Mouse (Mus musculus) Muller cell, postnatal 12 days (primary cell): ENCODE data around the gene Rmdn3.

ENCODE experiments used
- DNase-seq: peaks from one replicate; pipeline ENCODE4 v3.0.0-alpha.2; 2015; ENCODE audit errors: inconsistent ontology term

The Rmdn3 gene

DNA sequence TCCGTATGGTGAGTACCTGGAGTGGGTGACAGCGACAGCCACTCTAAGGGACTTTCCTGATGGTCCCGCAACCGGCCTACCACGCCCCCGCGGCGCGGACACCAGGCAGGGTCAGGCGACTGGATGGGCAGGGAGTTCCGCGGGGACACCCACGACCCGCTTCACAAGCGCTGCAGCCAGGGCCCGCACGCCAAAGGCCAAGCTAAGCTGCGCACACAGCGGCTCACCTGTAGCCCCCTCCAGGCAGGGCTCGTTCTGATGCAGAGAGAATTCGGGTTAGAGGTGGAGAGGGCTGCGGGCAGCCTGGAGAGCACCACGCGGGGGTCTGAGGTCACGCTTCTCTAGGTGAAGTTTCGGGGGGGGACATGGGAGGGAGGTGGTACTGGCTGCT is 11.0 kb upstream of the Rmdn3 start:
- no peak for DNase-seq

DNA sequence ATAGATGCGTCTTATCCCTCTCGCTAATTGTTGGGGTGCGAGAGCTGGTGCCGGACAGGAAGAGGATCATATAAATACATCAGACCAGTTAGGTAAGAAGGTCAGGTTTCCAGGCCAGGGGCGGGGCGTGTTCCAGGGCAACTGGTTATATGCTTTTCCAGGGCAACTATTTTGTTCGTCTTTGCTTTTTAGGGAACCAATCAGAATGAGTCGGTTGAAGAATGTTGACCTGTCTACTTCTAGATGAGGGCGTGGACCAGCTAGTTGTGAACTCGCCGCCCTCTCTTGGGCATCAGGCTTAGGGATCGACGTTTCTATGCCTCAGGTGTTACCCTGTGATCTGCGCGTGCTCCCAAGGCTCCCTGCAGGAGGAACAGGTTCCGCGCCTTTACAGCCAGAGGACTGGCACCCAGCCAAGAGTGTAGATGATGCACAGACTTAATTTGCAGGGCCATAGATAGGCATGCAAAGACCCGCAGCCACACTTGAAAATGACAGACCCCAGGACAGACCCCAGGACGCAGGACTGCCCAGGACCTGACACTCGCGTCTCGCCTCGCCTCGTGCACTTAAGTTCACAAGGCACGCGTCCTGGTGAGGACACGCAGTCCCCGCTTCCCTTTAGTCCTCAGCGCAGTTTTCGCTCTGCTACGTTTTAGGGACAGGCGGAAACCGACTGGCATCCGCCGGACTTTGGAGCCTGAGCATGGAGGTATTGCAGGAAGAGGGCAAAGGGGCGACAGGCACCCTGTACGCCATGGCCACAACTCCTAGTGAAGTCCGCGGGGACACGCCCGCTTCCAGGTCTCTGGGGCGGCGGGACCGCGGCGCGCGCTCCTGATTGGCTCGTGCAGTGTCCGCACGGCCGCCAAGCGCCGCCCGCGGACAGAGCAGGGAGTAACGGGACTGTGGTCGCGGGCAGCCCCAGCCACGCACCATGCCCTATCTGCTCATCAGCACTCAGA is 10.3 kb upstream of the Rmdn3 start, which contains the start of gene Gchfr:
Gene Gchfr (plus strand): TSS at position 873 of the 965 bp plus-strand sequence.
- DNase-seq: peak; percentile 84

DNA sequence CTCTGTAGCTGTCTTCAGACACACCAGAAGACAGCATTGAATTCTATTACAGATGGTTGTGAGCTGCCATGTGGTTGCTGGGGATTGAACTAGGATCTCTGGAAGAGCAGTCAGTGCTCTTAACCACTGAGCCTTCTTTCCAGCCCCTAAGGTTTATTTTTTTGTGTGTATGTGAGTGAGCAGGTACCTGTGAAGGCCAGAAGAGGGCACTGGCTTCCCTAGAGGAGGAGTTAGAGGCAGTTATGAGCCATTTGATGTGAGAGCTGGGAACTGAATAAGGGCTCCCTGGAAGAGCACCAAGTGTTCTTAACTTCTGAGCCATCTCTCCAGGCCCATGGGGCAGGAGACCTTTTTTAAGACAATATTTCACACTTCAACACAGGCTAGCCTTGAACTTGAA is 8.6 kb upstream of the Rmdn3 start:
- DNase-seq: no peak

DNA sequence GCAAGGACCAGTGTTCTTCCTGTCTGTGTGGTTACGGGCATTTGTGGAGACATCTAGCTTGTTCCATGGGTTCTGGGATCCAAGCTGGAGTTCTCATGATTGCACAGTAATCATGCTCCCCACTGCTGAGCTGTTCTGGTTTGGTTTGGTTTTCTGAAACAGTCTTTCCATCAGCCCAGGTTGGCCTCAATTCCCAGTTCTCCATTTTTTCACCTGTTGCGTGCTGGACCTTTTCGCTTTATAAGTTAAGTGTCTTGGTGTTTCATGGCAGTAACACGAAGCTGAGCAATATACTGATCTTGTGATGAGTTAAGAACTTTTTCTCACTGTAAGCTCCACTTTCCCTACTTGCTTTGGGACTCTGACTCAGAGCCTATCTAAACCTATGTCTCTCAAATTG is 7.2 kb upstream of the Rmdn3 start:
- DNase-seq: no peak

DNA sequence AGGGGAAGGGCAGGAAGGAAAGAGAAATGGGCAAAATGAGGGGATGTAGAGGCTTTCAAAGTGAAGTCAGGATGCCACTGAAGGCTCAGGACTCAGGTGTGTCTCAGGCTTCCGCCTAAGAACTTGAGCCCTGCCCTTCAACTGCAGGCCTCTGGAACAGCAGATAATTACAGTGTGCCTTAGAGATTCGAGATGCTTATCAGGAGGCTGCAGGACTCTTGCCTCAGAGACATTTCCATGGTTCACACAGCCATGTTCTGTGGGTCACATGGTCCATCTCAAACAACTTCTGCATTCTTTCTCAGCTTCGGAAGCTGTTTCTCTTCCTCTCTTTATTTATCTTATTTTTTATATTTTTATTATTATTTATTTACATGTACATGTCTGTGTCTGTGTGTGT is 6.3 kb upstream of the Rmdn3 start:
- DNase-seq: no peak

DNA sequence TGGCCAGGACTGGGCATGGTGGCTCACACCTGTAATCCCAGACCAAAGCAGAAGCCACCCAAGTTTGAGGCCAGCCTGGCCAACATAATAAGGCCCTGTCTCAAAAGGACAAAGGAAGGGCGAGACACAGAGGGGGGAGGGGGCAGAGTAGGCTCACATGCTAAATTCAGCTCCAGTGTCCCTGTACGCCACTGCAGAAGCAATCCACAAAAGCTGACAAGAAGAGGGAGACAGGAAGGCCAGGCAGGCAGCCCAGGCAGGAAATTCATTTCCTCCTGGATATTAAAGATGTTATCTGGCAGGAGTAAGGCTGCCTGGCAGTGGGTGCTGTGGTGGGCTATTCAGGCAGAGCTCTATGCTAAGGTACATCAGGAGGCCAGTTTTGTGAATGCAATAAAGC is 4.4 kb upstream of the Rmdn3 start:
- DNase-seq: no peak

DNA sequence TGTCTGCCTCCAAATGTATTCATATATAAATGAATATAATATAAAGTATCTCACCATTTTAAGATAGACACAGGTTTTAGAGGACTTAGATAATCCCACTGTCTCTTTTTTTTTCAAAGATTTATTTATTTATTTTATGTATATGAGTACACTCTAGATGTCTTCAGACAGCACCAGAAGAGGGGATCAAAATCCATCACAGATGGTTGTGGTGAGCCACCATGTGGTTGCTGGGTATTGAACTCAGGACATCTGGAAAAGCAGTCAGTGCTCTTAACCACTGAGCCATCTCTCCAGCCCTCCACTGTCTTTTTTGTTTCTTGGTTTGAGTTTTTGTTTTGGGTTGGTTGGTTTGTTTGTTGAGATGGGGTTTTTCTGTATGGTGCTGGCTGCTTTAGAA is 1.0 kb upstream of the Rmdn3 start:
- no peak for DNase-seq

DNA sequence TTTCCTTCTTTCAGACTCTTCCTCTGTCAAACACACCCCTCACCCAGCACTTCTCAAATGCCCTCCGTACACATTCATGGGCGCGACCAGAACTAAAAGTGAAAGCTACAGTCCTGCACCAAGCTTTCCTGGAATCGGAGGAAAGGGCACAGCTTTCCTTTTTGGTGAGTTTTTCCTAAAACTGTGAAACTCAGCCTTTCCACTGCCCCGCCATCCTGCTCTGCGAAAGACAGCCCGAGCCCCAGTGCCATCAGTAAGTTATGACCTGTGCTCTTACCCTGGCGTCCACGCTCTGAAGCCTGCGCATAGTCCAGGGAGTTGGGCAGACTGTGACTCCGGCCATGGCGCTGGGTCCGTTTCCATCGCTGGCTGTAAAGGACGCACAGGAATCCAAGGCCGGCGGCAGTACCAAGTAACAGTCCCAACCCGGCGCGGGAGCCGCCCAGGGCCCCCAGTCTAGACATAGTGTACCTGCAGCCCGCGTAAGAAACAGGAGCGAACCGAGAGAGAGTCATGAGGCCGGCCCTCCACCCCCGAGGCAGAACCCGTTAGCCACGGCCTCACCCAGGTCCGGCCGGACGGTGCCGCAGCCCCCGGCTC is 653 bp downstream of the Rmdn3 start:
- DNase-seq: no peak

DNA sequence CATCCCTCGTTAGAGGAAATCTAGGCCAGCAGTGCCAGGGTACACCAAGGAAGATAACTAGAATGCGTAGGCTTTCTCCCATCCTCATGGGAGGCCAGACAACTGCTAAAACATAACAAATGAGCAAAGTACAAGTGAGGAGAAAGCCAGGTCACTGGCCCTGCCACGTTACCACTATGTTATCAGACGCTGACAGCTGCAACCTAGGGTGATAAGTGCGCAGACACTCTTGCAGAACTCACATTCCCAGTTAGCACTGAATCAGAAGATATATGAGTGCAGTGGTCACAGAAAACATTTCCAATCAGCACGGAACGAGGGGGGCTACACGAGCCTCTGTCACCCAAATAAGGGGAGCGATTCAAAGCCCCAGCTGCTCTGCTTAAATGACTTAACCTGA is 1.4 kb downstream of the Rmdn3 start:
- no peak for DNase-seq

DNA sequence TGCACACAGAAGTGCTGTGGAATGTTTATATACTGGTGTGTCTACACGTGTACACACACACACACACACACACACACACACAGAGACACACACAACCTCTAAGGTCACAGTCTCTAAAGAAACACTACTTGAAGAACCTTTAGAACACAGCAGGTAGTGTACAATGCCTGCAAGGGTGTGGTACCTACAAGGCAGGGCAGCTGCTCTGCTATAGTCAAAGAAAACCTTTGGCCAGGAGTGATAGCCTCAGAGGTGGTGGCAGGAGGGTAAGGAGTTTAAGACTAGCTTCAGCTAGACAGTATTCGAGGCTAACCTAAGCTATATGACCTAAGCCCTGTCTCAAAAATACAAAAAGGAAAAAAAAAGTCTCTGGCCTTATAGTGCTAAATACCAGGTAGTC is 2.2 kb downstream of the Rmdn3 start:
- DNase-seq: no peak

DNA sequence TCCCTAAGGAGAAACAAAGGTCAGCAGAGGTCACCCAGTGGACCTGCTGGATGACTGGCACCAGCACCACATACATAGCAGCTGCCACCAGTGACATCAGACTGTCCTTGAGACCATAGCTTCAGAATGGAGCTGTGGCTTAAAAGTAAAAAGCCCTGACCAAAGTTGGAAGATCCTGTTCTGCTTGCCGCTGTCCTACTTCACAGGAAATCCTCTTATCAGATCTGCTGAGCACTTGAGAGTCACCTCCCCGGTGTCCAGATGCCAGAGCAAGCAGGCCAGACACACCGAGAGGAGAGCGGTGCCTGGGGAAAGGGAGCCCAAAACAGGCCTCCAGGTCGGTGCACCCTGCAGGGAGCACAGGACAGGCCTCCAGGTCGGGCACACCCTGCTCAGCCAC is 4.6 kb downstream of the Rmdn3 start:
- no peak for DNase-seq

DNA sequence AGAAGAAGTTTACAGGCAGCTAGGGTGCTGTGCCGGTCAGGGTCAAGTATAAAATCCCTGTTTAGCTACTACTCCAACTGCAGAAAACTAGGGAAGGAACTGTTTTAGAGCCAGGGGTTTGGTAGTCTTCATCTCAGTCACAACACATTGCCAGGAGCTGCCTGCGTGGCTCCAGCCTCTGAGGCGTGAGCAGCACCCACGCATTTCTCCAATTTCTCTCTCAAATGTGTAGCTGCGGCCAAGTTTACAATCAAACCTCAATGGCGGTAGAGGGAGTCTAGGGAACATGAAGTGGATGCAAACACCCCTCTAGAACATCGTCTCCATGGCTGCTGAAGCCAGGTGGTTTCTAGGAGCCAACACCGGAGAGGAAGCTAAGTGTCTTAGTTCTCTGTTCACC is 9.1 kb downstream of the Rmdn3 start:
- no peak for DNase-seq

DNA sequence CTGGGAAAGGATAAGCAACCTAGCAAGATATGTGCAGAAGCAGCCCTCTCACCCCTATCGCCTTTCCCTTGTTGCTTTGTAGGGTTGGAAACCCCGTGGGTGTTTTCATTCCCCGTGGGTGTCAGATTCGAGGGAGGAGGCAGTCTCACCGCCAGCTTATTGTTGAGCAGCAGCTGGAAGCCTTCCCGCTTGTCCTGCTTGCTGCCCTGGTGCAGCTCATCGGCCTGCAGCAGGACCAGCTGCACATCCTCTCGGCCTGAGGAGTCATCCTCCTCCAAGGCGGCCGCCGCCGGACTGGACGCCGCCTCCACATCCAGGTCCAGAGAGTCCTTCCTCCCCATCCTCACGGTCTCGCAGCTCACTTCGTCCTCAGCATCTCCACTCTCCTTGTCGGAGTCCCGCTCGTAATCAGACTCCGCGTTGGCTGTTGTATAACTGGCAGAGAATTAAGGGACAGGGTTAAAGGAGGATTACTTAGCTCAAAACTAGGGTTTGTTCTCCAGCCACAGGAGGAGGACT is 9.6 kb downstream of the Rmdn3 start:
- no peak for DNase-seq

DNA sequence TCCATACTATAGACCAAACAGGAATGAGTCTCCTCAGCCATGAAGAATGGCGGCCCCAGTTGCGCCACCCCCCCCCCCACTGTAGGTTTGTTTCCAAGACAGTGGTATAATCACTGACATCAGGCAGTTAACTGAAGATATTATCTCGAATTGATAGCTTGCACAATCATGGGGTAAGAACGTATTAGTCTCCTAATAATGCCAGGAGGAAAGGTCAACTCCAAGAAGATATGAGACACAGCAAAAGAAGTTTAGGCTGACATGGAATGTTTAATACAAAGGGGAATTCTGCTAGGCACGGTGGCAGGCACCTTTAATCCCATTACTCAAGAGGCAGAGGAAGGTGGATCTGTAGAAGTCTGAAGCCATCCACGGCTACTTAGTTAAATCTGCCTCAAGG is 10.4 kb downstream of the Rmdn3 start:
- no peak for DNase-seq

DNA sequence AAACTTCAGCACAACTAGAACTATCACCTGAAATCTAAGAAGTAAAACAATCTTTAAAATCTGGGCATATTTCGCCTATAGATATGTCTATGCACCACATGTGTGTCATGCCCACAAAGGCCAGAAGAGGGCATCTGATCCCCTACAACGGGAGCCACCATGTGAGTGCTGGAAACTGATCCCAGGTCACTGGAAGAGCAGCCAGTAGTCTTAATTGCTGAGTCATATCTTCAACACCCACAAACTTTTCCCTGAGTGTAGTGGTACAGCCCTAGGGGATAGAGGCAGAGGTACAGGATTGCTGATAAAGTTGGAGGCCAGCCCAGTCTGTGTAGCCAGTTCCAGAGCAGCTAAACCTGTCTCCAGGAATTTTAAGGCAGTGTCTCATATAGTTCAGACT is 11.6 kb downstream of the Rmdn3 start:
- no peak for DNase-seq

DNA sequence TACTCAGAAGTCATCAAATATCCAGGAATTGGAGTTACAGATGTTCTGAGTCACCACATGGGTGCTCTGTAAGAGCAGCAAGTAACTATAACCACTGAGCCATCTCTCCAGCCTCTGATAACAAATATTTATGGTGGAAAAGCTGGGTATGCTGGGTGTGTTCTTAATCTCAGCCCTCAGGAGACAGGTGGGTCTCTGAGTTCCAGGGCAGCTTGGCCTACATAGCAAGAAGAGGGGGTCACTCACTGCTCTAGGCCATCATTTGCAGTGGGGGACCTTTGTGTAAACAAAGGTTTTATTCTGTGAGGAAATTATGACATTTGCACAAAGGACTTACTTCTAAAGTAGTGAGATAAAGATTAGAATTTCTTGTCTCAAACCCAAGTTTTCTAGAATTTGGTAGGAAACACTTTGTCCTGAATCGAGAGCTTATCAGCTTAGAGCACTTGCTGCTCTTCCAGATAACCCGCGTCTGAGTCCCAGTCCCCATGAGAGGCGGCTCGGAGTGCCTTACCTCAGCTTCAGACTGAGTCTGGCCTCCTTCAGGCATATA is 20.4 kb downstream of the Rmdn3 start:
- DNase-seq: no peak

DNA sequence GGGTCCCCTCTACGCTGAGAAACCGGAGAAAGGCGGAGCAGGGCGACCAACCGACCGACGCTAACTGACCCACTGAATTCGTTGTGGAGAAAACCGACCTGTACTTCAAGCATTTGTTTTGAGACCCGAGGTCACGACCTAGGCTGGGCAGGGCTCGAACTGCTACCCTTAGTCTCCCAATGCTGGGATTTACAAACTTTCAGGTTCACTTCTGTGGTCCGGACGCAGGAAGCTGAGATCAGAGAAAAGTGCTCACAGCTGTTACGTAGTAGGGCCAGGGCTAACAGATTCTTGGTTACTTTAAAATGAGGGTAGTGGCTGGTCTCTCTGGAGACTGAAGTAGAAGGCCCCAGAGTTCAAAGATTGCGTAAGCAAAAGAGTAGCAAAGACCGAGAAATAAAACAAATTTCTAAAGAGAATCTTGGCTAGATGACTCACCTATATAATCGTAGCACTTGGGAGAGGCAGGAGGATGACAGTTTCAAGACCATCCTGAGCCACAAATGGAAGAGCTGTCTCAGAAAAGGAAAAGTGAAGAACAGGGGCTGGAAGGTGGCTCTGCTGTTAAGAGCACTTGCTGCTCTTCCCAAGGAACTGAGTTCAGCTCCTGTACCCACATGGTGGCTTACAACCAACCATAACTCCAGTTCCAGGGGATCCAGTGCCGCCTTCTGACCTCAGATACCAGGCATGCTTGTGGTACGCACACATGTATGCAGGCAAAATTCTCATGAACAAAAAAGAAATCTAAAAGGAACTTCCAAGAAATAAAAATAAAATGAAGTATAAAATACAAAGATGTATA is 43.5 kb downstream of the Rmdn3 start:
- peak; percentile 12 for DNase-seq

DNA sequence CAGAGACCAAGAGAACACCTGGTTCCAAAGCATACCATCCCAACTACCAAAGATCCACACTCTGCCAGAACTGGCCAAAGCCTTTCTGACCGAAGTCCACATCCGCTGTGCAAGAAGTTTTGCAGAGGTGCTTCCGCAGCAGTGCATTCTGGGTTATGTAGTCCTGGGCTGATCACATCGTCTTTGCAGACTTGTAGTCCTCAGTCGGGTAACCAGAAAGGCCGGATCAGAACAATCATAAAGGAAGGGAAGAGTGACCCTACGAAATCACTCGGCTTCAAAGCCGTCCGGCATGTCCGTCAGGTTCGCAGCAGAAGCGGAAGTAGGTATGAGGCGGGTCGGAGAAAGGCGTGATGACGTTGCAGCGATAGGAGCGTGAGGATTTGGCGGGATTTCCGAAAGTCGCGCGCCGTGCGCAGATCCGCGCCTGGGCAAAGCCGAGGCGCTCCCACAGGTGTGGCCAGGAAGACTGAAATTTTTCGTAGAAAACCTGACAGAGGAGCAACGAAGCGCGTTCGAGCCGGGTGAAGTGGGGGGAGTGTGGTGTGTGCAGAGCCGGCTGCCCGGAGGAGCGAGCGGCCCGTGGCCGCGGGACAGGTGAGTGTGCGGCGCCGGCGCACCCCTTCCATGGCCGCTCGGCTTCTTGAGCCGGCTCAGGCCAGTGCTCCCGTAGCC is 44.3 kb downstream of the Rmdn3 start, which contains the start of gene Rad51:
Gene Rad51 (plus strand): TSS at position 356 of the 675 bp plus-strand sequence.
- peak; percentile 85 for DNase-seq

DNA sequence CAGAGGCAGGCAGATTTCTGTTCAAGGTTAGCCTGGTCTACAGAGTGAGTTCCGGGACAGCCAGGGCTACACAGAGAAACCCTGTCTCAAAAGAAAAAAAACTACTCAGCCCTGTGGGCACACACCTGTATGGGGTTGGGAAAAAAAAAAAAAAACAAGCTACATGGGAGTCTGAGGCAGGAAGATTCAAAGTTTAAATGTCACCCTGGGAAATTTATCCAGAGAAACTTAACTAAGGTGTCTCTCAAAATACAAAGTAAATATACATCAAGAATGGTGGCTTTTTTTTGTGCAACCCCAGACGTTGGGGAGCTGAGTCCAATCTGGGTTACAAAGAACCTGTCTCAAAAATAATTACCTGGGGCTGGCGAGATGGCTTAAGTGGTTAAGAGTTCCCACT is 45.8 kb downstream of the Rmdn3 start:
- no peak for DNase-seq

DNA sequence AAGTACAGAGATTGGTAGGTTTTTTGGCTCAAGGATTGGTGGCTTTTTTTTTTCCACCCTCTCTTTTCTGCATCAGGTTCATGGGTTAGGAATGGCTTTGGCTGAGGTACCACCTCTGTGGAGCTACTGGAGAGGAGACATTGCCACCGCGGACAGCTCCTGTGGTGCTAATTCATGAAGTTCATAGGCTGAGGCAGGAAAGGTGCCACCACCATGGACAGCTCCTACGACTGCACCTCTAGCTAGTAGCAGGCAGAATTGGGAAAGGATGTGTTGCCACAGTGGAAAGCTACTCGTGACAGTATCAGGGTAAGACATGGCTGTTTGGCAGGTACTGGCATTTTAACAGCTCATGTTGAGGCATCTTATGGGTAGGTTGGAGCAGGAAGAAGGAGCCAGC is 48.3 kb downstream of the Rmdn3 start:
- peak; percentile 41 for DNase-seq

DNA sequence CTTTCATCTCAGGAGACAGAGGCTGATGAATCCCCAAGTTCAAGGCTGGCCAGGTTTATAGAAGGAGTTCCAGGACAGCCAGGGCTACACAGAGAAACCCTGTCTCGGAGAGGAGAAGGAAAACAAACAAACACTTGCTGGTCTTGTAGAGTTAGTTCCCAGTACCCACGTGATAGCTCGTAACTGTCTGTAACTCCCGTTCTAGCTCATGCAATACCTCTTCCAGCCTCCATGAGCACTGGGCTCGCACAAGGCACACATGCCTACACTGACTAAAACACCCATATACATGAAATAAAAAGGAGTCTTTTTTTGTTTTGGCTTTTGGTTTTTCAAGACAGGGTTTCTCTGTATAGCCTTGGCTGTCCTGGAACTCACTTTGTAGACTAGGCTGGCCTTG is 50.3 kb downstream of the Rmdn3 start:
- DNase-seq: no peak
